Mouse (Mus musculus): ENCODE results near the gene Repin1. TPM values are rescaled to one million over a fixed set of nuclear protein-coding genes. Genes with fewer than 3 reads are reported as not detected.
A peak's percentile ranks its signal among the peaks of the same experiment; 100 is the strongest.

Gene Repin1
- total and polyA plus RNA-seq, 2 experiments: 31.1 to 73.6 TPM

DNA sequence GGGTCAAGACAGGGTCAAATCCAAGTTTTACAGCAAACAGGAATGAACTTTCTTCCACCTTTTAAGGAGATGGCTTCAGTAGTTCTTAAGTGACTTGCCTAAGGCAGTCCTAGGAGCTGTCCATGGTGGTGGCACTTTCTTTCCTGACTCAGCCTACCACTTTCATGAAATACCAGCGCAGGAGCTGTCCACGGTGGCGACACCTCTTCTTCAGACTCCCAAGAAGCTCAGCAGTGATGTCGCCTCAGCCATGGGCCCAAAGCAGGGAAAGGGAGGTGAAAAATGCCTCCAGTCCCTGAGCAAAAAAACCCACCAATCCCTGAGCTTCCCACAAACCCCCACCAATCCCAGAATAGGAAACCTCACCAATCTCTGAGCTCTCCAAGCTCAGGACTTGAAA is 40.8 kb upstream of the Repin1 start:
- H3K9ac ChIP-seq (ENCODE audit: low read depth, low read length): no peak overlapping the region
- 88% methylated on average over 4 of the region's 4 CpGs for WGBS
- TF ChIP-seq CTCF (IDR thresholded peaks at IDR 0.05; ENCODE audit: low read depth, low read length): no peak
- H3K4me3 ChIP-seq (ENCODE audit: insufficient read depth, low read depth, low read length): no peak overlapping the region
- no peaks in the 10 kb centered on the region for H3K27me3 ChIP-seq (ENCODE audit: control insufficient read depth, insufficient read depth, low read length)
- peaks cover 19% of the 10 kb centered on the region for H3K4me1 ChIP-seq (ENCODE audit: control insufficient read depth, insufficient read depth, low read length)
- DNase-seq (ENCODE audit: extremely low read depth, low read depth, low spot score): peak; percentile 55
- H3K36me3 ChIP-seq (ENCODE audit: control insufficient read depth, insufficient read depth, low read length): no peaks in the 10 kb centered on the region
- no peaks in the 10 kb centered on the region for H3K79me2 ChIP-seq (ENCODE audit: control insufficient read depth, insufficient read depth, low read length)
- no peak overlapping the region for H3K27ac ChIP-seq (replicated peaks; ENCODE audit: insufficient read depth, low read depth, low read length)

- Histone ChIP-seq H3K79me2 (ENCODE audit: control insufficient read depth, insufficient read depth, low read length) (no peaks in the 10 kb centered on the region), H3K4me3 (ENCODE audit: insufficient read depth, low read depth, low read length) (no peak overlapping the region; the same call in 1 of the 2 replicates), H3K9ac (ENCODE audit: low read depth, low read length) (peak overlapping the region; percentile 81), H3K36me3 (ENCODE audit: control insufficient read depth, insufficient read depth, low read length) (no peaks in the 10 kb centered on the region), H3K27me3 (ENCODE audit: control insufficient read depth, insufficient read depth, low read length) (no peaks in the 10 kb centered on the region), H3K4me1 (ENCODE audit: control insufficient read depth, insufficient read depth, low read length) (peaks cover 13% of the 10 kb centered on the region), H3K27ac (replicated peaks; ENCODE audit: insufficient read depth, low read depth, low read length) (peak overlapping the region; percentile 98)
- WGBS: 22% methylated on average over 4 of the region's 4 CpGs
- no peak for TF ChIP-seq POLR2A (IDR thresholded peaks at IDR 0.05; ENCODE audit: extremely low read depth, insufficient read depth, low read length)
- no peak for TF ChIP-seq CTCF (IDR thresholded peaks at IDR 0.05; ENCODE audit: low read depth, low read length)
- DNase-seq (ENCODE audit: extremely low read depth, low read depth, low spot score): peak; percentile 89
These were observed 39.9 kb upstream of the Repin1 start for GRCm38 (mm10) chr6:48553819-48554218.

GRCm38 (mm10) chr6:48554280-48555103 is 39.2 kb upstream of the Repin1 start, which contains the start of gene Lrrc61:
Gene Lrrc61, plus strand, starts transcription at chr6:48554796.
- Histone ChIP-seq H3K4me1 (ENCODE audit: control insufficient read depth, insufficient read depth, low read length) (peaks cover 12% of the 10 kb centered on the region), H3K36me3 (ENCODE audit: control insufficient read depth, insufficient read depth, low read length) (no peaks in the 10 kb centered on the region), H3K4me3 (ENCODE audit: insufficient read depth, low read depth, low read length) (peak within 1 kb of the TSS; percentile 65), H3K9ac (ENCODE audit: low read depth, low read length) (peak within 1 kb of the TSS; percentile 86), H3K27me3 (ENCODE audit: control insufficient read depth, insufficient read depth, low read length) (no peaks in the 10 kb centered on the region), H3K27ac (replicated peaks; ENCODE audit: insufficient read depth, low read depth, low read length) (peak within 1 kb of the TSS; percentile 98), H3K79me2 (ENCODE audit: control insufficient read depth, insufficient read depth, low read length) (no peaks in the 10 kb centered on the region)
- peak; percentile 90 for DNase-seq (ENCODE audit: extremely low read depth, low read depth, low spot score)
- TF ChIP-seq POLR2A (IDR thresholded peaks at IDR 0.05; ENCODE audit: extremely low read depth, insufficient read depth, low read length): peak; percentile 60
- no peak for TF ChIP-seq CTCF (IDR thresholded peaks at IDR 0.05; ENCODE audit: low read depth, low read length)
- WGBS: under 1% methylated on average over 39 of the region's 39 CpGs

DNA sequence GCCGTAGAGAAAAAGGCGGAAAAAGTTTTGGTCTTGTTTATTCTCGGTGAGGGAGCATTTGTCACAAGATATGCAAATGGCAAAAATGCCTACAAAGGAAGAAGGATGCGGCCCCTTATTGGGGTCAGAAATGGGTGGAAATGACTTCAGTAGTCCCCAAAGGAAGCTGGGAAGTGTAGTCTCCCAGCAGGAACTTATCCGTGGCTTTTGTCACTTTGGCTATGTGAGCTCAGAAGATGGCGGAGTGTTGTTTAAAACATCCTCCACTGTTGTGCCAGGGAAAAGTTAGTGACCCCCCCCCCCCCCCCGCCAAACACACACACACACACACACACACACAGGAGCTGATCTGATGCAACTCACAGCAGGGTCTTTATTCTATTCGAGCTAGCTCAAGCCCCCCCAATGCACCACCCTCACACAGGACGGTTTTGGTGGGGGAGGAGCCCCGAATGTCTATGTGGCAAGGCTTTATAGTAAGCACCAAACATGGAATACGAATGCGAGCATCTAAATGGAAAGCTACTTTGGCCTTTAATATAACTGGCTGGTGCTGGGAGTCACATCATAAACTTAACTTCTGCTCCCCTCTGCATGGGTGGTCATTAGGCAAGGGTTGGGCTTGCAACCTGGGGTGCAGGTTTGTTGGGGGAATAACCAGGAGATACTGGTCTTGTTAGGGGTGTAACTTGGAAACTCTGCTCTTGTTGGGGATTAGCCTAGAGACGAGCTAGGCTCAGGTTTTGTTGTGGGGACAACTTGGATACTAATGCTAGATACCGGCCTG is 38.4 kb upstream of the Repin1 start:
- Histone ChIP-seq H3K27ac (replicated peaks; ENCODE audit: insufficient read depth, low read depth, low read length) (peak overlapping the region; percentile 97), H3K36me3 (ENCODE audit: control insufficient read depth, insufficient read depth, low read length) (no peaks in the 10 kb centered on the region), H3K4me3 (ENCODE audit: insufficient read depth, low read depth, low read length) (peak overlapping the region; percentile 65), H3K27me3 (ENCODE audit: control insufficient read depth, insufficient read depth, low read length) (no peaks in the 10 kb centered on the region), H3K4me1 (ENCODE audit: control insufficient read depth, insufficient read depth, low read length) (peaks cover 12% of the 10 kb centered on the region), H3K9ac (ENCODE audit: low read depth, low read length) (peak overlapping the region; percentile 86), H3K79me2 (ENCODE audit: control insufficient read depth, insufficient read depth, low read length) (no peaks in the 10 kb centered on the region)
- WGBS: 29% methylated on average over 14 of the region's 14 CpGs
- TF ChIP-seq POLR2A (IDR thresholded peaks at IDR 0.05; ENCODE audit: extremely low read depth, insufficient read depth, low read length): no peak
- no peak for TF ChIP-seq CTCF (IDR thresholded peaks at IDR 0.05; ENCODE audit: low read depth, low read length)
- peak; percentile 81 for DNase-seq (ENCODE audit: extremely low read depth, low read depth, low spot score)

DNA sequence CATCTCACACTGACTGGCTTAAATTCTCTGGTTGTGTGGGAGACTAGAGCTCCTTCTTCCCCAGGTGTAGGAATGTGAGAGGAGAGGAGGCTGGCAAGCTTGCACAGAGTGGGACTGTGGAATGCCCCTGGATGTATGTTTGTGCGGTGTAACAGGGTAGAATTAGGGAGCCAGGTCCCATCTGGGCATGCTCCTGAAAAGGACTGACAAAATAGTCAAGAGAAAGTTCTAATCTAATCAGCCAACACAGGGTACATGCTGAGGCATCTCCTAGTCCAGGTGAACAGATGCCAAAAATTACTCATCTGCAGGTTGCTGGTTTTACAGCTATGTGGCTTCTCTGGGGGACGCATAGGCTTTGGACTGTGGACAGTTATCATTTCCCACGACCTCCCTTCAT is 37.7 kb upstream of the Repin1 start:
- peaks cover 12% of the 10 kb centered on the region for H3K4me1 ChIP-seq (ENCODE audit: control insufficient read depth, insufficient read depth, low read length)
- H3K27me3 ChIP-seq (ENCODE audit: control insufficient read depth, insufficient read depth, low read length): no peaks in the 10 kb centered on the region
- DNase-seq (ENCODE audit: extremely low read depth, low read depth, low spot score): no peak
- H3K36me3 ChIP-seq (ENCODE audit: control insufficient read depth, insufficient read depth, low read length): no peaks in the 10 kb centered on the region
- no peak overlapping the region for H3K9ac ChIP-seq (ENCODE audit: low read depth, low read length)
- no peak overlapping the region for H3K4me3 ChIP-seq (ENCODE audit: insufficient read depth, low read depth, low read length)
- no peaks in the 10 kb centered on the region for H3K79me2 ChIP-seq (ENCODE audit: control insufficient read depth, insufficient read depth, low read length)
- 94% methylated on average over 3 of the region's 3 CpGs for WGBS
- H3K27ac ChIP-seq (replicated peaks; ENCODE audit: insufficient read depth, low read depth, low read length): no peak overlapping the region
- TF ChIP-seq CTCF (IDR thresholded peaks at IDR 0.05; ENCODE audit: low read depth, low read length) (no peak), POLR2A (IDR thresholded peaks at IDR 0.05; ENCODE audit: extremely low read depth, insufficient read depth, low read length) (no peak)
